Mouse (Mus musculus) CH12.LX (cell line): ENCODE results near the gene Tex14. TPM values are rescaled to one million over a fixed set of nuclear protein-coding genes. Genes with fewer than 3 reads are reported as not detected.
"Not testable (repeated sequence)": the region's sequence is repeated elsewhere in the genome, so short reads cannot be mapped to it uniquely, and the experiment has no call there.

ENCODE experiments used
- DNase-seq: peaks from one replicate; pipeline ENCODE4 v3.0.0-alpha.2; 2013; ENCODE audit errors: extremely low read depth
- H3K27ac ChIP-seq: 2 replicates; pipeline ENCODE4 v1.5.1; 2012; ENCODE audit warnings: low read depth, mild to moderate bottlenecking, control low read depth, moderate library complexity; ENCODE audit not compliant: insufficient read depth
- H3K27me3 ChIP-seq: replicated peaks from 2 replicates; pipeline ENCODE3; 2012; ENCODE audit warnings: inconsistent platforms
- H3K36me3 ChIP-seq, 2 experiments: replicated peaks in 1 of 2; 2 replicates each; pipeline versions ENCODE3 to v1.6.1; 2012; ENCODE audit warnings: inconsistent platforms in 1 of 2, low read length in 1 of 2, mild to moderate bottlenecking in 1 of 2, mixed read lengths in 1 of 2, moderate library complexity in 1 of 2; ENCODE audit not compliant: control insufficient read depth in 1 of 2, insufficient read depth in 1 of 2
- H3K4me1 ChIP-seq, 2 experiments: 2 replicates each; pipeline ENCODE4 v1.6.1; 2012; ENCODE audit warnings: inconsistent platforms in 1 of 2, moderate library complexity in 1 of 2; ENCODE audit not compliant: insufficient read depth in 2 of 2, control insufficient read depth in 1 of 2
- H3K4me2 ChIP-seq: 2 replicates; pipeline ENCODE4 v1.6.1; 2012; ENCODE audit warnings: low read depth, mild to moderate bottlenecking, control low read depth; ENCODE audit not compliant: poor library complexity, insufficient read depth, severe bottlenecking
- H3K4me3 ChIP-seq, 3 experiments: fragments of 150-350 bp in 1 of 3; sonication (generic) in 1 of 3; replicated peaks in 1 of 3; 2 replicates each; pipeline versions ENCODE3 to v1.5.1; 2011 to 2012; ENCODE audit warnings: low read depth in 2 of 3, low read length in 2 of 3, mild to moderate bottlenecking in 2 of 3, moderate library complexity in 2 of 3, control low read depth in 1 of 3, improper control_type of control experiment in 1 of 3, inconsistent platforms in 1 of 3, mixed read lengths in 1 of 3; ENCODE audit not compliant: poor library complexity in 1 of 3
- H3K79me2 ChIP-seq: replicated peaks from 2 replicates; pipeline ENCODE4 v1.6.1; 2012; ENCODE audit warnings: mild to moderate bottlenecking, moderate library complexity; ENCODE audit not compliant: control insufficient read depth, poor library complexity, insufficient read depth, severe bottlenecking; ENCODE audit errors: extremely low read depth
- H3K9ac ChIP-seq: 2 replicates; pipeline ENCODE4 v1.6.1; 2012; ENCODE audit warnings: low read depth, mild to moderate bottlenecking, control low read depth, moderate library complexity; ENCODE audit not compliant: insufficient read depth
- H3K9me3 ChIP-seq: replicated peaks from 2 replicates; pipeline ENCODE3; 2012; ENCODE audit warnings: low read length, inconsistent platforms, mixed read lengths
- JUND ChIP-seq: conservative IDR thresholded peaks from 2 replicates; pipeline ENCODE4 v1.6.1; 2011; ENCODE audit warnings: low read depth, low read length, improper control_type of control experiment
- SMC3 ChIP-seq: IDR thresholded peaks from 2 replicates; pipeline ENCODE4 v1.6.1; 2011; ENCODE audit warnings: low read depth, low read length, improper control_type of control experiment
- UBTF ChIP-seq: IDR thresholded peaks from 2 replicates; pipeline ENCODE4 v1.6.1; 2012; ENCODE audit warnings: low read depth, mild to moderate bottlenecking, inconsistent platforms, low read length, improper control_type of control experiment, moderate library complexity
- USF1 ChIP-seq: IDR thresholded peaks from 2 replicates; pipeline ENCODE4 v1.6.1; 2014; ENCODE audit warnings: low read depth, mild to moderate bottlenecking, inconsistent platforms, low read length, improper control_type of control experiment
- ZC3H11A ChIP-seq: IDR thresholded peaks from 2 replicates; pipeline ENCODE4 v1.6.1; 2012; ENCODE audit warnings: low read depth, mild to moderate bottlenecking, inconsistent platforms, low read length, improper control_type of control experiment
- ZMIZ1 ChIP-seq: IDR thresholded peaks from 2 replicates; pipeline ENCODE4 v1.6.1; 2012; ENCODE audit warnings: low read depth, mild to moderate bottlenecking, inconsistent platforms, low read length, improper control_type of control experiment
- dilution Hi-C: fragments of 300-500 bp; cut with MboI; formaldehyde crosslinking; loops from 2 replicates; pipeline ENCODE4 v1.14.3; 2020; ENCODE audit warnings: low sequenced_read_pairs; ENCODE audit not compliant: extremely low pct_unique_long_range_greater_than_20kb, extremely low pct_ligation_motif_present
- in situ Hi-C: fragments of 300-500 bp; cut with MboI; formaldehyde crosslinking; loops from 3 replicates; pipeline ENCODE4 v1.14.3; 2019; ENCODE audit warnings: low sequenced_read_pairs, low pct_ligation_motif_present, low pct_unique_long_range_greater_than_20kb, mixed read lengths
- polyA plus RNA-seq: library from polyadenylated mRNA; unstranded; fragments of >175 nt; gene quantifications from 2 replicates; pipeline ENCODE4 v1.2.1, GENCODE M21; 2012; ENCODE audit warnings: low read depth; ENCODE audit not compliant: insufficient read length
- total RNA-seq, 2 experiments: library from RNA; depleted of rRNA; stranded (reverse); fragments of 300-350 nt in 1 of 2; fragments of >200 nt in 1 of 2; gene quantifications; 2 replicates each; pipeline ENCODE4 v1.2.3; 2012 to 2014

The Tex14 gene
- total and polyA plus RNA-seq, 3 experiments, result 1.3 to 2.1 (median 1.4) TPM

DNA sequence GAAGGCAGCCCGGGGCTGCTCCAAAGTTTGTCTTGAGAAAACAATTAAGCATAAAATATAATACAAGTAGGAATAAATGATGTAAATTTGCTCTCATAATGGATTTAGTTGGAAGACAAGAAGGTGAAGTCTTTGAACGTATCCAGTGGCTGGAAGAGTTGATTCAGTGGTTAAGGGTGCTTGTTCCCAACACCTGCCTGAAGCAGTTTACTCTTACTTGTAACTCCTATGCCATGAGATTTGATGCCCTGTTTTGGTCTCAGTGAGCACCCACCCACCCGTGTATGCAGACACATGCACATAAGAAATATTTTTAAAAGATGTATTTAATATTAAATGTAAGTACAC, 44.3 kb downstream of the Tex14 start:
- in situ Hi-C loops, result no loop called here
- no peak overlapping the region for H3K9ac ChIP-seq
- peaks cover 10 to 29% of the 10 kb centered on the region in 2 experiments; a peak in 3 of 4 replicates for H3K4me1 ChIP-seq
- dilution Hi-C loops, result no loop called here
- H3K4me3 ChIP-seq, result no peak overlapping the region
- H3K27me3 ChIP-seq, result no peaks in the 10 kb centered on the region
- H3K79me2 ChIP-seq, result no peaks in the 10 kb centered on the region
- no peak overlapping the region for H3K27ac ChIP-seq
- no peak overlapping the region for H3K4me2 ChIP-seq
- TF ChIP-seq JUND (no peak), UBTF (no peak), ZC3H11A (no peak), ZMIZ1 (no peak), USF1 (no peak), SMC3 (0 out of 2 replicates have a peak, but pooled peaks have one; percentile 1)
- H3K9me3 ChIP-seq, result no peaks in the 10 kb centered on the region
- DNase-seq, result no peak
- no peaks in the 10 kb centered on the region for H3K36me3 ChIP-seq

DNA sequence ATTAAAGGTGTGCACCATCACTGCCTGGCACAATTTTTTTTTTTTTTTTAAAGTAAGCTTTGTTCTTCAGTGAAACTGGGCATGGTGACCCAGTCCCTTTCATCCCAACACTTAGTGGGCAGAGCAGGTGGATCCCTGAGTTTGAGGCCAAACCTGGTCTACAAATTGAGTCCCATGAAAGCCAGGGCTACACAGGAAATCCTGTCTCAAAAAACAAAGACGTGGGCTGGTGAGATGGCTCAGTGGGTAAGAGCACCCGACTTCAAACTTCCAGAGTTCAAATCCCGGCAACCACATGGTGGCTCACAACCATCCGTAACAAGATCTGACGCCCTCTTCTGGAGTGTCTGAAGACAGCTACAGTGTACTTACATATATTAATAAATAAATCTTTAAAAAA, 45.0 kb downstream of the Tex14 start:
- in situ Hi-C loops, H3K9me3 ChIP-seq, H3K27ac ChIP-seq: not testable (repeated sequence)

DNA sequence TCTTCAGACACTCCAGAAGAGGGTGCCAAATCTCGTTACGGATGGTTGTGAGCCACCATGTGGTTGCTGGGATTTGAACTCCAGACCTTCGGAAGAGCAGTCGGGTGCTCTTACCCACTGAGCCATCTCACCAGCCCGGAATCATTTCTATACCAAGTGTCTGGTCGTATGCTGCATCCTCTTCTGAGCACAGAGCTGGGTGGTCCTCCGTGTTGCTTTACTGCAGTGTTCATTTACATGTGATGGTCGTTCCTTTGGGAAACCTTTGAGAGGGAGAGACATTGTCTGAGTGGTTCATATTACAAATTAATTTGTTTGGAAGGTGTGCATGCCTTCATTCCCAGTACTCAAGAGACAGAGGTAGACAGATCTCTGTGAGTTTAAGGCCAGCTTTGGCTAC, 47.9 kb downstream of the Tex14 start:
- H3K36me3 ChIP-seq, H3K4me2 ChIP-seq, H3K27ac ChIP-seq, H3K27me3 ChIP-seq, H3K9me3 ChIP-seq, H3K9ac ChIP-seq, DNase-seq, H3K79me2 ChIP-seq, in situ Hi-C loops, dilution Hi-C loops, H3K4me3 ChIP-seq: not testable (repeated sequence)
- H3K4me1 ChIP-seq, result peaks cover 12 to 31% of the 10 kb centered on the region in 2 experiments; a peak in 3 of 4 replicates

More for the DNA sequence above, 45.0 kb downstream of the Tex14 start:
- H3K4me3 ChIP-seq, H3K9ac ChIP-seq, DNase-seq, H3K27me3 ChIP-seq, H3K4me2 ChIP-seq, H3K36me3 ChIP-seq, H3K79me2 ChIP-seq, dilution Hi-C loops: not testable (repeated sequence)
- peaks cover 12 to 32% of the 10 kb centered on the region in 2 experiments; a peak in 3 of 4 replicates for H3K4me1 ChIP-seq
